Mouse (Mus musculus): Measurements from ENCODE around the gene Bhlhe23. TPM values are rescaled to one million over a fixed set of nuclear protein-coding genes. Genes with fewer than 3 reads are reported as not detected.

The Bhlhe23 gene
- polyA plus RNA-seq, 1 experiment from 2014 or later, result 1.2 TPM

- whole genome bisulfite sequencing, result 72% methylated on average over 2 of the region's 2 CpGs
- no peaks in the 10 kb centered on the region for H3K9me3 ChIP-seq
- H3K27me3 ChIP-seq, result peaks cover 19% of the 10 kb centered on the region
- H3K4me2 ChIP-seq, result no peak overlapping the region
- no peak overlapping the region for H3K4me3 ChIP-seq
- no peak overlapping the region for H3K27ac ChIP-seq
- no peak for ATAC-seq (ENCODE audit: low FRiP score)
- no peaks in the 10 kb centered on the region for H3K36me3 ChIP-seq
- H3K9ac ChIP-seq, result no peak overlapping the region
- no peaks in the 10 kb centered on the region for H3K4me1 ChIP-seq (replicated peaks)
Measured at GRCm38 (mm10) chr2:180737984-180738383, 38.7 kb downstream of the Bhlhe23 start.

- 86% methylated on average over 7 of the region's 7 CpGs for WGBS
- Histone ChIP-seq H3K27ac (no peak overlapping the region), H3K4me1 (replicated peaks) (no peaks in the 10 kb centered on the region), H3K36me3 (no peaks in the 10 kb centered on the region), H3K9ac (no peak overlapping the region), H3K4me2 (no peak overlapping the region), H3K27me3 (peaks cover 14% of the 10 kb centered on the region), H3K4me3 (no peak overlapping the region), H3K9me3 (no peaks in the 10 kb centered on the region)
- ATAC-seq (ENCODE audit: low FRiP score), result no peak
Measured at GRCm38 (mm10) chr2:180735232-180735631, 41.5 kb downstream of the Bhlhe23 start.

DNA sequence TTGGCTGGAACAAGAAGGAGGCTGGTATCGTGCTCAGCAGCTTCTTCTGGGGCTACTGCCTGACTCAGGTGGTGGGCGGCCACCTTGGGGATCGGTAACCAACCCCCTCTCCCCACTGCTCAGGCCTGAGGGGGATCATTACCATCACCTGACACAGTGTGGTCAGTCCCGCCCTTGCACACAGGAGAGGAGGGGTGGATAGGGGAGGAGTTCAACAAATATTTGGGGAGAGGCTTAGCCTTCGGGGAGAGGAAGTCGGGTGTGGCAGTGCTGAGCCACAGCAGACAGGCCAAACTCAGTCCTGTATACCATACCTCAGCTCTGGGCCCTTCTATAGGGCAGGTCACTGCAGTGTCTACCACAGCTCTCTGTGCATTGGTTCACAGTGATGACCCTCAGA is 44.7 kb downstream of the Bhlhe23 start:
- H3K9me3 ChIP-seq, result no peaks in the 10 kb centered on the region
- H3K36me3 ChIP-seq, result no peaks in the 10 kb centered on the region
- H3K4me2 ChIP-seq, result no peak overlapping the region
- 0 out of 2 replicates have a peak, but pooled peaks cover 3% of the 10 kb centered on the region for H3K27me3 ChIP-seq
- WGBS, result 76% methylated on average over 6 of the region's 6 CpGs
- no peak overlapping the region for H3K9ac ChIP-seq
- H3K4me3 ChIP-seq, result no peak overlapping the region
- H3K27ac ChIP-seq, result no peak overlapping the region
- no peak for ATAC-seq (ENCODE audit: low FRiP score)
- no peaks in the 10 kb centered on the region for H3K4me1 ChIP-seq (replicated peaks)

GRCm38 (mm10) chr2:180731036-180731435 is 45.7 kb downstream of the Bhlhe23 start:
- no peak overlapping the region for H3K27ac ChIP-seq
- no peaks in the 10 kb centered on the region for H3K4me1 ChIP-seq (replicated peaks)
- H3K9ac ChIP-seq, result no peak overlapping the region
- 0 out of 2 replicates have a peak, but pooled peaks cover 3% of the 10 kb centered on the region for H3K27me3 ChIP-seq
- no peaks in the 10 kb centered on the region for H3K9me3 ChIP-seq
- no peak for ATAC-seq (ENCODE audit: low FRiP score)
- no peak overlapping the region for H3K4me2 ChIP-seq
- no peak overlapping the region for H3K4me3 ChIP-seq
- H3K36me3 ChIP-seq, result no peaks in the 10 kb centered on the region
- WGBS, result 65% methylated on average over 3 of the region's 3 CpGs

DNA sequence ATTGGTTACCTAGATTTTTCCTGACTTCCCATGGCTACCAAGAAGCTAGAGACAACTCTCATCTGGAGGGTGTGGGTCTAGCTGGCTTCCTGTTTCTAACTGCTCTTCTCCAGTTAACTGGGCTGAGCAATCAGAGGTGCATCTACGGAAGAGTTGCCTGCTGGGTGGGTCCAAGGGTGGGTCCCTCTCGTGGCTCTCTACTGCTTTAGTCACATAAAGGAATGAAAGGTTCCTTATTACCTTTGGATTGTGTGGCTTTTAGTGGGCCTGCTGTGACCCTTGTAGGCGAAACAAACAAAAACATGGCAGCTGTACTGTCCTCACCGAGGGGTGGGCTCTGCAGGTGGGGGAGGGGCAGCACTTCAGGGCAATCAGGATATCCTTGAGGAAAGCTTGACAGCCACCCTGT is 49.1 kb downstream of the Bhlhe23 start:
- H3K9ac ChIP-seq, result no peak overlapping the region
- H3K27me3 ChIP-seq, result peaks cover 6% of the 10 kb centered on the region; the same call in 1 of the 2 replicates
- WGBS, result 55% methylated on average over 4 of the region's 4 CpGs
- H3K4me2 ChIP-seq, result no peak overlapping the region
- no peak overlapping the region for H3K27ac ChIP-seq
- H3K4me1 ChIP-seq (replicated peaks), result peaks cover 10% of the 10 kb centered on the region
- ATAC-seq (ENCODE audit: low FRiP score), result no peak
- peaks cover 17% of the 10 kb centered on the region for H3K36me3 ChIP-seq
- H3K9me3 ChIP-seq, result no peaks in the 10 kb centered on the region
- H3K4me3 ChIP-seq, result no peak overlapping the region

GRCm38 (mm10) chr2:180726658-180727442 is 49.9 kb downstream of the Bhlhe23 start:
- H3K4me3 ChIP-seq, result no peak overlapping the region
- H3K9ac ChIP-seq, result no peak overlapping the region
- H3K36me3 ChIP-seq, result peaks cover 25% of the 10 kb centered on the region
- 77% methylated on average over 6 of the region's 6 CpGs for WGBS
- peaks cover 6% of the 10 kb centered on the region; the same call in 1 of the 2 replicates for H3K27me3 ChIP-seq
- H3K27ac ChIP-seq, result no peak overlapping the region
- no peak overlapping the region for H3K4me2 ChIP-seq
- peaks cover 10% of the 10 kb centered on the region for H3K4me1 ChIP-seq (replicated peaks)
- H3K9me3 ChIP-seq, result no peaks in the 10 kb centered on the region
- ATAC-seq (ENCODE audit: low FRiP score), result no peak

DNA sequence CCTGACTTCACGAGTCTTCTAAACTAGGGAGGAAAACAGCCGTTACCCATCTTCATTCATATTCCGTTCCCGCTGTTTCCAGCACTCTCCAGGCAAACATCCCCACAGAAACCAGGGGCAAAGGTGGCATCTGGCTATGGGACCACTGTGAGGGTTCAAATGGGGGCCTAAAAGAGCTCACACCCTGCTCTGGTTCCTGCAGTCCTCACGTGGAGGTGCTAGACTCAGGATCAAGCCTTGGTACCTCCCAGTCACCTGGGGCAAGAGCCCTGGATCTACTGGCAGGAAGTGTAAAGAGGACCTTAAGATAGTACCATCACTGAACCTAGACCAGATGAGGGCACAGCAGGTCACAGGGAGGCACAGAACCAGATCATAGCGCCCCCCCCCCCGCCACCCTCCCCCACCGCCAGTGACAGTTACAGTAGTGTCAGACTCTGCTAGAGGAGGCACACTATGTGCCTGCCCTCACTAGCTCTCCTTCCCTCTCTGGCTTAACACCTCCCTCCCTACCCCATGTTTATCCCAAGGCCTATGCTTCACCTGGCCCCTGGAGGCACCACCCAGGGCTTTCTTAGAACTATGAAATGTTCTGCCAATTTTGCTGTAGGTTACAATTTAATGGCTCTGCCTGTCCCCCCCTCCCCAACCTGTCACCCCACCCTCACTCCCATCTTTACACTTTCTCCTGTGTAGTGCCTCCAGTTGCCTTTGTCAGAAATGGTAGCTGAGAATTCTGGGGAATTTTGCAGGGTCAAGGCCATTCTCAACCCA is 50.7 kb downstream of the Bhlhe23 start:
- H3K27me3 ChIP-seq, result peaks cover 6% of the 10 kb centered on the region; the same call in 1 of the 2 replicates
- peaks cover 33% of the 10 kb centered on the region for H3K36me3 ChIP-seq
- H3K9ac ChIP-seq, result no peak overlapping the region; the same call in 1 of the 2 replicates
- H3K4me2 ChIP-seq, result no peak overlapping the region
- no peaks in the 10 kb centered on the region for H3K9me3 ChIP-seq
- no peak overlapping the region for H3K27ac ChIP-seq
- H3K4me3 ChIP-seq, result no peak overlapping the region
- H3K4me1 ChIP-seq (replicated peaks), result peaks cover 10% of the 10 kb centered on the region
- ATAC-seq (ENCODE audit: low FRiP score), result no peak
- 40% methylated on average over 6 of the region's 8 CpGs for WGBS

DNA sequence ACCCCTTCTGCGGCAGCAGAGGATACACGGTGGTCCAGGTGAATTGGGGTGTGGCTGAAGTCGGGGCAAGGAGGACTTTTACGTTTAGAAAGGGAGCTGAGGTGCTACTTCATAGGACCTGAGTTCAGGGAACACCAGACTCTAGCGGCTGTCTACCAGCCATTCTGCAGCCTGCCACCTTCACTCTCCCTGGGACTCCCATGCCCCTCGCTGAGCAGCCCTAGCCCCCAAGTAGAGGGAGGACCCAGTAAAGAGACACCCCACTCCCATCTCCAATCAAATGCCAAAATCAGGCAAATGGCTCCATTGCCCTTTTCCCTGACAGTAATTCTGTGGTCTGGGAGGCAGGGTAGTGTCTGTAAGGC is 51.3 kb downstream of the Bhlhe23 start:
- 0 out of 2 replicates have a peak, but pooled peaks have one; percentile 50 for ATAC-seq (ENCODE audit: low FRiP score)
- Histone ChIP-seq H3K4me2 (peak overlapping the region; percentile 15; the same call in 1 of the 2 replicates), H3K4me1 (replicated peaks) (peaks cover 10% of the 10 kb centered on the region), H3K9me3 (no peaks in the 10 kb centered on the region), H3K9ac (no peak overlapping the region; the same call in 1 of the 2 replicates), H3K27me3 (peaks cover 6% of the 10 kb centered on the region; the same call in 1 of the 2 replicates), H3K4me3 (no peak overlapping the region), H3K27ac (no peak overlapping the region), H3K36me3 (peaks cover 39% of the 10 kb centered on the region)
- 9% methylated on average over 6 of the region's 6 CpGs for WGBS

GRCm38 (mm10) chr2:180724585-180725413 is 51.9 kb downstream of the Bhlhe23 start, which contains the start of gene Slc17a9:
Gene Slc17a9, plus strand, starts transcription at chr2:180725263.
- Histone ChIP-seq H3K27me3 (peaks cover 6% of the 10 kb centered on the region; the same call in 1 of the 2 replicates), H3K4me2 (peak within 1 kb of the TSS; percentile 15; the same call in 1 of the 2 replicates), H3K4me3 (no peak within 1 kb of the TSS), H3K9me3 (no peaks in the 10 kb centered on the region), H3K36me3 (peaks cover 45% of the 10 kb centered on the region), H3K9ac (no peak within 1 kb of the TSS; the same call in 1 of the 2 replicates), H3K4me1 (replicated peaks) (peaks cover 10% of the 10 kb centered on the region), H3K27ac (no peak within 1 kb of the TSS)
- 7% methylated on average over 18 of the region's 18 CpGs for WGBS
- ATAC-seq (ENCODE audit: low FRiP score), result peak; percentile 41; the same call in 1 of the 2 replicates

All from hindbrain, embryonic 13.5 days (tissue).